Mouse (Mus musculus) naive thymus-derived CD4-positive, alpha-beta T cell, adult 2 months (primary cell): ENCODE data around the gene Adipor1.
"Not testable (repeated sequence)": the region's sequence is repeated elsewhere in the genome, so short reads cannot be mapped to it uniquely, and the experiment has no call there.

Experiments used
- DNase-seq: peaks from one replicate; pipeline ENCODE4 v3.0.0-alpha.2; 2011; ENCODE audit warnings: low read depth

Gene Adipor1

DNA sequence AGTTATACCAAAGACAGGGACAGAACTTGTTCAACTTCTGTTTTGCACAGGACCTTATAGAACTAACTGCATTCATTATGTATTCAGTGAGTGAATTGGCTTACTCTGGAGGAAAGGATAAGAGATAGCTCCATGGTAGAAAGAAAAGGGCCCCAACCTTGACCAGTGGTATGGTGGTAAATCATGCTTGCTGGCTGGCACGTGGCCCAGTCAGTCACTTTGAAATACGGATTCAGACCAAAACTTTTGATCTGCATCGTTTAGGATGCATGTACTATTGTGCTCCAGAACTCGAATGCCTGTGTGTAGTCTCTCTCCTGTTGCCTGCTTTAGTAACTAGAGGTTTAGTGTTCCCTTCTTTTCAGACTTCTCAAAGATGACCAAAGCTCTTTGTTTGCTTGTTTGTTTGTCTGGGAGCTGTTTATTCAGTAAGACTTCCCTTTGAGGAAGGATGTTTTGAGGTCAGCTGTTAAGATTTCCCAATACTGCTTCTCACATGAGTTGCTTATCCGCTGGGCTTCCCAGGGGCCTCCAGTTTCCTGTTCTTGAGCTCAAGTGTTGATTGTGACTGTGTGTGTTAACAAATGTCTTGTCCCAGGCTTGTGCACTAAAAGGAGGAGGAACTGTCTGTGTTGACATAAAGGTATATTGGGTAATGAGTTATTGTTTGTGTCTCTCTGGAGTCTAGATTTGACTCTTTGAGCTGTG is 4.7 kb downstream of the Adipor1 start:
- no peak for DNase-seq

DNA sequence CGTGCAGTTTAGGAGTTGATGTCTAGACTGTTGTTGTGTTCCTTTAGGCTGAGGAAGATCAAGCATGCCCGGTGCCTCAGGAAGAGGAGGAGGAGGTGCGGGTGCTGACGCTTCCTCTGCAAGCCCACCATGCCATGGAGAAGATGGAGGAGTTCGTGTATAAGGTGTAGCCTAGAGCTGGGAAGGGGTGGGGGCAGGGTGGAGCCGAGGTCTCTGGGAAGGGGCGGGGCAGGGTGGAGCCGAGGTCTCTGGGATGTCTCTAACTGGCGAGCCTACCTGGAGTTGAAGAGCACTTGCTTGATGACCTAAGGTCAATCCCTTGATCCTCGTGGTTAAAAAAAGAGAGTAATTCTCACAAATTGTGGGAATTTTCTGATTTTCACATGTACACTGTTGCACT is 8.7 kb downstream of the Adipor1 start:
- DNase-seq = no peak

DNA sequence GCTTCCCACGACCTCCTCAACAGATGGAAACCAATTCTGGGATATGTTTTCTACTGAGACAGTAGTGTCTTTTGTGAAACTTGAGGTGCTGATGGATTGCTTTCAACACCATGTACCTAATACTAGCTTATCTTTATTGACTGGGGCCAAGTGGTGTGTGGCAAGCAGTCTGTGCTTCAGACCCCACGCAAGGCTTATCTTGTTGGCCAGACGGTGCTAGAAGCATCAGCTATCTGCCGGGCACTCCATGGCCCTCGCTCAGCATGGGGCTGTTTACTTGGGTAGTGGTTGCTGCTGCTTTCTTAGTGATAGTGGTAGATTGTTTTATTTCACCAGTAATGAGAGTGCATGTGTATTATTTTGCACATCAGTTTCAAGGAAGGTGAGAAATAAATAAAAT is 11.1 kb downstream of the Adipor1 start:
- no peak for DNase-seq

GRCm38 (mm10) chr1:134433002-134433401 is 17.8 kb downstream of the Adipor1 start:
- DNase-seq = no peak

DNA sequence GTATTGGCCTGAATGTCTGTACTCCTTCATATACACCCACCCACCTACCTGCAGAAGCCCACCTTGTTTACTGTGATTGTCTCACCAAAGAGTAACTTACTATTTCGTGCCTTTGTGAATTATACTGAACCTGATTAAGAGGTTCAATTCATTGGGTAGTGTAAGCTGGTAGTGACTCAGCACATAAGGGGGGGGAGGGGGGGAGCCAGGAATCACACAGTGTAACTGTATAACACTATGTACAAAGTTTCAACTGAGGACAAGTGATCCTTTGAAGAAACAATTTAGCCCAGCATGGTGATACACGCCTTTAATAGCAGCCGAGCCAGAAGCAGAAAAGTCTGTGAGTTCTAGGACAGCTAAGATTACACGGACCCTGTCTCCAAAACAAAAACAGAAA is 18.3 kb downstream of the Adipor1 start:
- DNase-seq = no peak

DNA sequence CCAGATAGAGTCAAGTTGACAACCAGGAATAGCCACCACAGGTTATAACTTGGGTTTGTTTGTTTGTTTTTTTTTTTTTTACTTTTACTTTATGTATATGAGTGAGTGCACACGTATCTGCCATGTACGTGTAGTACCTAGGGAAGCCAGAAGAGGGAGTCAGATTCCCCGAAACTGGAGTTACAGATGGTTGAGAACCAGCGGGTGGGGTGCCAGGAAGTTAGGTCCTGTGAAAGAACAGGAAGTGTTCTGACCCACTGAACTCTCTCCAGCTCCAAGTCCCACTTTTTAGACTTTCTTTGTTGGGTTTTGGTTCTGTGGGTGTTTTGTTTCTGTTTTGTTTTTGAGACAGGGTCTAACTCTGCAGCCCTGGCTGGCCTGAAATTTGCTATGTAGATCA is 20.2 kb downstream of the Adipor1 start:
- DNase-seq = peak; percentile 58

- no peak for DNase-seq
Measured at GRCm38 (mm10) chr1:134440437-134440836, 25.3 kb downstream of the Adipor1 start.

DNA sequence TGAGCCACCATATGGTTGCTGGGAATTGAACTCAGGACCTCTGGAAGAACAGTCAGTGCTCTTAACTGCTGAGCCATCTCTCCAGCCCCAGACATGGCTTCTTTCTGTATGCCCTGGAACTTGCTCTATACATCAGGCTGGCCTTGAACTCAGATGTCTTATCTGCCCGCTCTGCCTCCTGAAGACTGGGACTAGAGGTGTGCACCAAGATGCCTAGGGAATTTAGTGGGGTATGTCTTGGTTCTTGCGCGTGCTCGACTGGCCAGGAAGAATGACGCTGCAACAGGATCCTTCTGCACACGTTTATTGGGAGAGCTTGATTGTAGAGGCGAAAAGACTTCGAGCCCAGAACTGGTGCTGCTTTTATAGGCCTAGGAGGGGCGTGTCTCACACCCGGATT is 26.6 kb downstream of the Adipor1 start:
- not testable (repeated sequence) for DNase-seq

DNA sequence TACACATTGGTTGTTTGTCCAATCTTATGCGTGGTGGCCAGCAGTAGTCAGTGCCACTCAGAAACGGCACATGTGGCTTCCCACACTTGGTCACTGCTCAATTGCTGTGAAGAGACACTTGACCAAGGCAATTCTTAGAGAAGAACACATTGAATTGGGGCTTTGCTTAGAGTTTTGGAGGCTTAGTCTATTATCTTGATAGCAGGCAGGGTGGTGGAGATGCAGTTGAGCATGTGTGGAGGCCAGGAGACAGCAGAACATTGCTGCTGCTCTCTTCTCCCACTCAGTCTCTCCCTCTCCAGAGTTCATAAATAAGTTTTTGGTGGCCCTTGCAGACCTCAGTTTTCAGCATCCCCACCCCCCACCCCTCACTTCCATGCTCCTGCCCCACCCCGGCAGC is 27.2 kb downstream of the Adipor1 start:
- no peak for DNase-seq

GRCm38 (mm10) chr1:134443288-134443687 is 28.1 kb downstream of the Adipor1 start:
- not testable (repeated sequence) for DNase-seq

DNA sequence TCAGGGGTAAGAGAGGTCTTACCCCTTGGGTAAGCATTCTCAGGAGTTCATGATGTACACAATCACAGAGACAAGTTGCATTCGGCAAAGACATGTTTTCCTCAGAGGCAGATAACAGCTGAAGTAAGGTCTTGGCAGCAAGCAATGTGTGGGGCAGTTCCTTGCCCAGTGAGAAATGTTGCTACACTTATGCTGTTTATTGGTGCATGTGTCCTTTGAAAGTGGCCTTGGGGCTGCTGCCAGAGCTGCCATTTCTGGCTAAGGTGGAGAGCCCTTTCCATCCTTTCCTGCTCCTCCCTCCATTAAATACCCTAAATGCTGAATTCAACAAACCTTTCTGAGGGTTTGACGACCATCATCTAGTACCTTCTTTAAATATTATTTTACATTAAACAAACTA is 30.2 kb downstream of the Adipor1 start:
- no peak for DNase-seq

GRCm38 (mm10) chr1:134448537-134448936 is 33.4 kb downstream of the Adipor1 start:
- DNase-seq = not testable (repeated sequence)

GRCm38 (mm10) chr1:134450201-134450600 is 35.0 kb downstream of the Adipor1 start:
- DNase-seq = no peak

GRCm38 (mm10) chr1:134450986-134451385 is 35.8 kb downstream of the Adipor1 start:
- peak; percentile 76 for DNase-seq

- DNase-seq = peak; percentile 97
Measured at GRCm38 (mm10) chr1:134454904-134455824, 40.0 kb downstream of the Adipor1 start, which contains the start of gene Klhl12. Gene Klhl12, plus strand, starts transcription at chr1:134455531.

DNA sequence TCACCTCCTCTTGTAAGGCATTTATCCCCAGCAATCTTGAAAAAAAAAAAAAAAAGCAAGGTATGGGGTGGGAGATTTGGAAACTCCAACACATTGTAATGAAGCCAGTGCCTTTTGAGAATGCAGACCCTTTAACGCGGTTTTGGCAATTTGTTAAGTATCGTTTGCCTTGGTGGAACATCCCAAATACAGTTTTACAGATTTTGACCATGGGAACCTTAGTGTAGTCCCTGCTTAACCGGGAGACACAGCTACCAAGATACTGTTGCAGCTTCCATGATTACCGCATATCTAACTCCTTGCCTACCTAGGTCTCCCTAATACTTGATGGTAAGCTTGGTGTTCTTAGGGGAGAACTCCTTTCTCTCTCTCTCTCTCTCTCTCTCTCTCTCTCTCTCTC is 40.9 kb downstream of the Adipor1 start:
- peak; percentile 26 for DNase-seq

DNA sequence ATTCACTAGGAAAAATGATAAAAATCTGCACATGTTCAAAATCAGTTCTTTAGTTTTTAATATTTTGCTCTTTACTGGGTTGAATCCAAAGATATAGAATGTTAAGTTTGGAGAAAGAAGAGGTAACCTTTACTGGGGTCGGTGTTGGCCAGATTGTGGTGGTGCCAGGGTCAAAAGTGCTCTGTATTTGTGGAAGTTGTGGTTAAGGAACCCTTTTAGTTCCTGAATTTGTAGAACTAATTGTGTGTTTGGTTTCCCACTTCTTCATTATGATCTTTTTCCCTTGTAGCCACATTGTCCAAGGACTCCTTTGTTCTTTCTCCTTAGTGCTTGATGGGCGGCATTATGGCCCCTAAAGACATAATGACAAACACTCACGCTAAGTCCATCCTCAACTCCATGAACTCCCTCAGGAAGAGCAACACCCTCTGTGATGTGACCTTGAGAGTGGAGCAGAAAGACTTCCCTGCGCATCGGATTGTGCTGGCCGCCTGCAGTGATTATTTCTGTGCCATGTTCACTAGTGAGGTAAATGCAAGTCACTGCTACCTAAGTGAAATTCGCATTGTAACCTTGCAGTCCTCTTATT is 43.1 kb downstream of the Adipor1 start:
- no peak for DNase-seq

- no peak for DNase-seq
Measured at GRCm38 (mm10) chr1:134460294-134461284, 45.4 kb downstream of the Adipor1 start.
